Mouse (Mus musculus) bone marrow, adult 2 months (tissue): Measurements from ENCODE around the gene Olfr23.

Experiments
- CTCF ChIP-seq: fragments of 200-500 bp; IDR thresholded peaks from 2 replicates; pipeline ENCODE4 v1.5.1; 2011; ENCODE audit warnings: low read length, control low read depth; ENCODE audit not compliant: control insufficient read depth, insufficient read depth
- POLR2A ChIP-seq: fragments of 200-500 bp; IDR thresholded peaks from 2 replicates; pipeline ENCODE4 v1.6.1; 2011; ENCODE audit warnings: low read depth, mild to moderate bottlenecking, control low read depth, low read length, borderline replicate concordance; ENCODE audit not compliant: control insufficient read depth

GRCm38 (mm10) chr11:73990307-73990706 is 53.8 kb downstream of the Olfr23 start, which contains the start of gene Olfr398:
- TF ChIP-seq CTCF, result no peak
- TF ChIP-seq POLR2A, result no peak
